Mouse (Mus musculus): ENCODE measurements around the gene Wdr20rt. TPM values are rescaled to one million over a fixed set of nuclear protein-coding genes. Genes with fewer than 3 reads are reported as not detected.

Wdr20rt gene
- total and polyA plus RNA-seq, 2 experiments from 2014 or later = not detected

DNA sequence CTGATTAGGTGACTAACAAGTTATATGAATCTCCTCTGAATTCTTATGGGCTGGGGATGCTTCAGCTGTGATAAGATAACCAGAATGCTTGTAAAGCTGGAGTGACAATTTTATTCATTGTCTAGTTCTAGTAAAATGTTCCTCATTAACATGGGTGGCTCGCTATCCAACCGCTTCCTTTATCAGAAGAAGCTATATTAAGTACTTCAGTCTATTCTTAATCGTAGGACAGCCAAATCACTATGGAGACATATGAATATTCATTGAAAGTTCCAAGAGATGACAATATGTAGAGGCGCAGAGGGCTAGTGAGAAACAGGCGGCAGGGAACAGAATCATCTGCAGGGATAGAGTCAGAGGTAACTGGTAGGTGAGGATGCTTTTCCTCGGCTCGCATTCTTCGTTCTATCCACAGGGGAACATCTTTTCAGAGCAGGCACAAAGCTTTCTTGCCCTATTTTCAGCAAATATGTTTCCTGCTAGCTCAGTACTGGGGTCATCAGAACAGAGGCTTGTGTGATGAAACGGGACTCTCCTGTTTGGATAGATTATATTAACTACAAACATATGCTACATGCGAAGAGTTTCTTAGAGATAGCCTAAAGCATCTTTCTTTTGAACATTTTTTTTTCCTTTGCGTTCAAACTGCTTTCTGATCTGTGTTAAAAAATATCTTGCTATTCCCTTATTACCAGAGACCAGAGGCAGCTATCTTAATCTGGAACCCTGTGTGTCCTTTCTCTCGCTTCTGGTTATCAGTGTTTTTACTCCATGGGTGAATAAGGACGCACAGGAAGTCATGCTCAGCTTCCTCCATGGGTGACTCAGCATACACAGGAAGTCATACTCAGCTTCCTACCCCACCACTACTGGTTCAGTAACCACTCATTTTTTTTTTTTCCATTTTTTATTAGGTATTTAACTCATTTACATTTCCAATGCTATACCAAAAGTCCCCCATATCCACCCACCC, 34.1 kb downstream of the Wdr20rt start:
- DNase-seq (peak; percentile 50), ATAC-seq (peak; percentile 92)
- Histone ChIP-seq H3K27ac (ENCODE audit: low read depth, low read length) (peak overlapping the region; percentile 69), H3K9me3 (ENCODE audit: low read length) (no peaks in the 10 kb centered on the region), H3K36me3 (ENCODE audit: insufficient read depth) (no peaks in the 10 kb centered on the region), H3K9ac (no peak overlapping the region; the same call in 1 of the 2 replicates), H3K4me3 (ENCODE audit: low read depth, low read length) (no peak overlapping the region), H3K4me2 (ENCODE audit: low read depth) (peak overlapping the region; percentile 31), H3K27me3 (ENCODE audit: insufficient read depth, low read length) (no peaks in the 10 kb centered on the region), H3K4me1 (ENCODE audit: insufficient read depth) (no peaks in the 10 kb centered on the region)
- no peak for TF ChIP-seq CTCF (IDR thresholded peaks at IDR 0.05; ENCODE audit: low read depth)
- 42% methylated on average over 13 of the region's 13 CpGs for WGBS

DNA sequence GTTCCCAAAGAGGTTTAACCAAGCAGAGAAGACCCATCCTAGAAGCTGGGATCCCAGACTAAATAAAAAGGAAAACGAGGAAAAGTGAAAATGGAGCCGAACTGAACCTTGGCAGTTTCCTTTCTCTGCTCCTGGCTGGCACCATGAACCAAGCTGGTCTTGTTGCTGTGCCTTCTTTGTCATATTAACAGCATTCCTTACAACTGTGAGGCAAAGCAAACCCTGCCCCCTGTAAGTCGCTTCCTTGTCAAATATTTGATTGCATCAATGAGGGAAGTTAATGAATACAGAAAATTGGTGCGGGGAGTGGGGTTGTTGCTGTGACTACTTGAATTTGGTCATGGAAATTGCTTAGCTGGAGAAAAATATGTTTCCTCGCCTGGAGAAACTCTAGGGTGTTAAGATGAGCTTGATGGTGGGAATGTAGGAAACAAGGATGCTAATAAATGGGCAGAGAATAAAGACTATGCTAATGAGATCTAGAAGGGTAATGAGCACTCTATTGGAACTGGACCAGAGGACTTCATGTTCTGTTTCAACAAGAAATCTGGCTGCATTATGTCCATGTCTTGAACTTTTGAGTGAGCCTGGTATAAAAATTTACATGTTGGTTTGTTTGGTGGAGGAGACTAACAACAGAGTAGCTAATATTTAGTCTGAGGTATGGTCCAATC, 43.1 kb downstream of the Wdr20rt start:
- no peaks in the 10 kb centered on the region for H3K27me3 ChIP-seq (ENCODE audit: insufficient read depth, low read length)
- no peaks in the 10 kb centered on the region for H3K9me3 ChIP-seq (ENCODE audit: low read length)
- H3K27ac ChIP-seq (ENCODE audit: low read depth, low read length) = no peak overlapping the region
- H3K36me3 ChIP-seq (ENCODE audit: insufficient read depth) = no peaks in the 10 kb centered on the region
- no peak overlapping the region for H3K9ac ChIP-seq
- no peaks in the 10 kb centered on the region for H3K4me1 ChIP-seq (ENCODE audit: insufficient read depth)
- H3K4me3 ChIP-seq (ENCODE audit: low read depth, low read length) = no peak overlapping the region
- WGBS = 32% methylated on average over 5 of the region's 5 CpGs
- no peak overlapping the region for H3K4me2 ChIP-seq (ENCODE audit: low read depth)
- no peak for TF ChIP-seq CTCF (IDR thresholded peaks at IDR 0.05; ENCODE audit: low read depth)
- DNase-seq (no peak), ATAC-seq (no peak; the same call in 1 of the 2 replicates)

DNA sequence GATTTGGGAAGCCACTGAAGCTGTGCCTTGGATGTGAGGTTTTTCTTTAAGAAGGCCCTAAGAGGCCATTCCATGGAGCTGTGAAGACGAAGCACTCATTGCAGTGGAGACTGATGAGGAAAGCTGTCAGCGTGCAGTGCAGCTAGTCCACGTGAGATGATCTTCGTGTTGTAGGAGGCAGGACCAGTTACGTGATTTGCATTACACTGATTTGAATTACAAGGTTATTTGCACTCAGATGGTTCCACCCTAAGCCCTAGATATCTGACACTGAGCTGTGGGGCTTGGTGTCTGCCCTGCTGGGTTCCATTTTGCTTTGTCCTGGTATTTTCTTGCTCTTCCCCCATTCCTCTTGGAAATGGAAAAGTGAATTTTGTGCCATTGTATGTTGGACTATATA, 44.1 kb downstream of the Wdr20rt start:
- no peak overlapping the region for H3K9ac ChIP-seq
- H3K9me3 ChIP-seq (ENCODE audit: low read length) = no peaks in the 10 kb centered on the region
- no peak for ATAC-seq
- H3K27ac ChIP-seq (ENCODE audit: low read depth, low read length) = no peak overlapping the region
- H3K4me3 ChIP-seq (ENCODE audit: low read depth, low read length) = no peak overlapping the region
- no peaks in the 10 kb centered on the region for H3K4me1 ChIP-seq (ENCODE audit: insufficient read depth)
- H3K27me3 ChIP-seq (ENCODE audit: insufficient read depth, low read length) = no peaks in the 10 kb centered on the region
- no peak overlapping the region for H3K4me2 ChIP-seq (ENCODE audit: low read depth)
- 55% methylated on average over 5 of the region's 5 CpGs for WGBS
- H3K36me3 ChIP-seq (ENCODE audit: insufficient read depth) = no peaks in the 10 kb centered on the region
- no peak for TF ChIP-seq CTCF (IDR thresholded peaks at IDR 0.05; ENCODE audit: low read depth)
- no peak for DNase-seq

DNA sequence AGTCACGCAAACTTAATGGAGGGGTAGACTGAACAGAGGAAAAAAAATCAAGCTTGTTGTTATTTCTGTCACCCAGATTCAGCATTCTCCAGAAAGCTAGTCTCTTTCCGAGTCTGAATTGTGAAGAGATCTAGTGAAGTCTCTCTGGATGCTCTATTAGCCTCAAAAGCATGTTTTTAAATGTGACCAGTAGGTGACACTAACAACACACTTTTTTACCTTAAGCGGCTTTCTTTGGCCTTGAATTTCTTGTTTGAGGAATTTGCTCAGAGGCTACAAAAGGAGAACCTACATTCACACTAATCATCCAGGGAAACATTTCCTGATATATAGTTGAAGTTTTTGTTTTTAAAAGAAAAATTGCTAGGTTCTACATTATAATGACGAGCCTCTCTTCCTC, 48.5 kb downstream of the Wdr20rt start:
- WGBS = 68% methylated on average over 4 of the region's 4 CpGs
- H3K36me3 ChIP-seq (ENCODE audit: insufficient read depth) = no peaks in the 10 kb centered on the region

More for the DNA sequence above, 48.5 kb downstream of the Wdr20rt start:
- ATAC-seq = no peak
- Histone ChIP-seq H3K27me3 (ENCODE audit: insufficient read depth, low read length) (no peaks in the 10 kb centered on the region), H3K4me1 (ENCODE audit: insufficient read depth) (no peaks in the 10 kb centered on the region), H3K27ac (ENCODE audit: low read depth, low read length) (no peak overlapping the region), H3K9me3 (ENCODE audit: low read length) (no peaks in the 10 kb centered on the region), H3K4me2 (ENCODE audit: low read depth) (no peak overlapping the region), H3K4me3 (ENCODE audit: low read depth, low read length) (no peak overlapping the region), H3K9ac (no peak overlapping the region)
- peak; percentile 53 for TF ChIP-seq CTCF (IDR thresholded peaks at IDR 0.05; ENCODE audit: low read depth)
- DNase-seq = peak; percentile 49

Other genes with a start within 250 kb of the Wdr20rt start
- 37.5 and 49.5 TPM in 2 replicates for gene Prpf39, start 189.2 kb upstream of the Wdr20rt start, total RNA-seq (2014; rRNA removed)
- gene Prpf39, start 189.2 kb upstream of the Wdr20rt start, polyA plus RNA-seq (2015; fragmentation: Nextera tagmentation; extraction: Ambion mirVana) = 21.6 and 28.6 TPM in 2 replicates
- 254 and 312 TPM in 2 replicates for gene Fkbp3, start 151.5 kb upstream of the Wdr20rt start, total RNA-seq (2014; rRNA removed)
- gene Fkbp3, start 151.5 kb upstream of the Wdr20rt start, polyA plus RNA-seq (2015; fragmentation: Nextera tagmentation; extraction: Ambion mirVana) = 430 and 547 TPM in 2 replicates
- 22.6 and 22.8 TPM in 2 replicates for gene Fancm, start 149.9 kb upstream of the Wdr20rt start, total RNA-seq (2014; rRNA removed)
- gene Fancm, start 149.9 kb upstream of the Wdr20rt start, polyA plus RNA-seq (2015; fragmentation: Nextera tagmentation; extraction: Ambion mirVana) = 4.1 and 8.3 TPM in 2 replicates
- gene Mis18bp1, start 52.9 kb upstream of the Wdr20rt start, total RNA-seq (2014; rRNA removed) = 3.6 and 5.9 TPM in 2 replicates
- gene Mis18bp1, start 52.9 kb upstream of the Wdr20rt start, polyA plus RNA-seq (2015; fragmentation: Nextera tagmentation; extraction: Ambion mirVana) = 7.6 and 8.2 TPM in 2 replicates